Mouse (Mus musculus) liver, postnatal 0 days (tissue): Measurements from ENCODE around the gene Olfr1386.

Experiments used
- CTCF ChIP-seq: sonication (generic); IDR thresholded peaks from 2 replicates; pipeline ENCODE4 v1.5.1; 2016; ENCODE audit warnings: antibody characterized with exemption, low read depth
- EP300 ChIP-seq: IDR thresholded peaks from 2 replicates; pipeline ENCODE4 v1.6.1; 2016; ENCODE audit warnings: antibody characterized with exemption, low read depth, mild to moderate bottlenecking

GRCm38 (mm10) chr11:49429641-49430040 is 35.2 kb upstream of the Olfr1386 start:
- TF ChIP-seq CTCF (no peak), EP300 (no peak)
